Mouse (Mus musculus): ENCODE measurements around the gene Eif4ebp2. TPM values are rescaled to one million over a fixed set of nuclear protein-coding genes. Genes with fewer than 3 reads are reported as not detected.

Eif4ebp2 gene
- 43.0 and 48.8 TPM in 2 replicates for polyA plus RNA-seq (2014; fragmentation: Nextera tagmentation; extraction: Ambion mirVana)

DNA sequence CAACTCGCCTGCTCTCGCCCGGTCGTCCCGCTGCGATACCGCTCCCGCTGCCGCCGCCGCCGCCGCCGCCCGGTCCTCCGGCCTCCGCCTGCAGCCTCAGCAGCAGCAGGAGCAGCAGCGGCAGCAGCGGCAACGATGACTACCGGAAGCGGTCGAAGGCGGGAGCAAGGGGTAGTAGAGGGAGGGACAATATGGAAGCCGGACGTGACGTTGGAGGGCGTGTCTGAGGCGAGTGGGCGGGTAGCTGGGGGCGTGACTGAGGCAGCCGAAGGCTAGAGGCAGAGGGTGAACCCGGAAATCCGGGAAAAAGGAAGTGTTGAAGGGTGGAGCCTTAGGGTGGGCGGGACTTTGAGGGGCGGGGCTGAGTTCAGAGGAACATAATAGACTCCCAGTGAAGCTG is at the start of gene Eif4ebp2:
TSS of gene Eif4ebp2 (minus strand) at position 17 of the 400 bp plus-strand sequence.
- H3K4me3 ChIP-seq (ENCODE audit: low read depth, low read length): peak within 1 kb of the TSS; percentile 93
- peak; percentile 100 for DNase-seq (ENCODE audit: low spot score)
- H3K9ac ChIP-seq (ENCODE audit: low read length): peak within 1 kb of the TSS; percentile 74
- H3K36me3 ChIP-seq (ENCODE audit: control insufficient read depth, insufficient read depth, low read length): peaks cover 20% of the 10 kb centered on the region
- H3K9me3 ChIP-seq (ENCODE audit: control insufficient read depth, low read length): no peaks in the 10 kb centered on the region
- peak; percentile 98 for ATAC-seq (replicated peaks; ENCODE audit: low FRiP score, low TSS enrichment, low read depth)
- H3K4me2 ChIP-seq (ENCODE audit: low read length): peak within 1 kb of the TSS; percentile 75
- WGBS: 1% methylated on average over 36 of the region's 36 CpGs
- peak within 1 kb of the TSS; percentile 76 for H3K27ac ChIP-seq (ENCODE audit: low read depth)
- H3K27me3 ChIP-seq (replicated peaks; ENCODE audit: control insufficient read depth, insufficient read depth, low read length): no peaks in the 10 kb centered on the region
- peaks cover 16% of the 10 kb centered on the region; the same call in 1 of the 2 replicates for H3K4me1 ChIP-seq (replicated peaks; ENCODE audit: control insufficient read depth, insufficient read depth, low read length)

DNA sequence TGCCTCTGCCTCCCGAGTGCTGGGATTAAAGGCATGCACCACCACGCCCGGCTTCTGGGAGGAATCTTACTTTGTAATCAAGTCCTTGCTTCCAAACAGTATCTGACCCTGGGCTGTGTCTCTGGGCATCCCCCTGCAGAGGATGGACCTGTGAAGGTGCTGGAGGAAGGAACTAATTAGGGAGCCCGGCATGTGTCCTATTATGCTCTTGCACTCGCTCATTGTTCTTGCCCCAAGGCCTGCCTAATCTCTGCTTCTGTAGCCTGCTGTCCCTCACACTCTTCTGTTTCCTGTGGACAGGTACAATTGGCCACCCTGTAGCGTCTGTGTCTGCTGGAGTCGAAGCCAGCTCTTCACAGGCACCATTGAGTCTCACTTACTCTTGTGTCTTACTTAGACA is 48.3 kb upstream of the Eif4ebp2 start:
- no peak overlapping the region for H3K4me2 ChIP-seq (ENCODE audit: low read length)
- H3K36me3 ChIP-seq (ENCODE audit: control insufficient read depth, insufficient read depth, low read length): no peaks in the 10 kb centered on the region
- 79% methylated on average over 7 of the region's 7 CpGs for WGBS
- ATAC-seq (replicated peaks; ENCODE audit: low FRiP score, low TSS enrichment, low read depth) (no peak), DNase-seq (ENCODE audit: low spot score) (no peak)
- H3K4me3 ChIP-seq (ENCODE audit: low read depth, low read length): no peak overlapping the region
- H3K4me1 ChIP-seq (replicated peaks; ENCODE audit: control insufficient read depth, insufficient read depth, low read length): peaks cover 11% of the 10 kb centered on the region
- no peaks in the 10 kb centered on the region for H3K27me3 ChIP-seq (replicated peaks; ENCODE audit: control insufficient read depth, insufficient read depth, low read length)
- no peak overlapping the region for H3K9ac ChIP-seq (ENCODE audit: low read length)
- H3K27ac ChIP-seq (ENCODE audit: low read depth): no peak overlapping the region
- no peaks in the 10 kb centered on the region for H3K9me3 ChIP-seq (ENCODE audit: control insufficient read depth, low read length)

DNA sequence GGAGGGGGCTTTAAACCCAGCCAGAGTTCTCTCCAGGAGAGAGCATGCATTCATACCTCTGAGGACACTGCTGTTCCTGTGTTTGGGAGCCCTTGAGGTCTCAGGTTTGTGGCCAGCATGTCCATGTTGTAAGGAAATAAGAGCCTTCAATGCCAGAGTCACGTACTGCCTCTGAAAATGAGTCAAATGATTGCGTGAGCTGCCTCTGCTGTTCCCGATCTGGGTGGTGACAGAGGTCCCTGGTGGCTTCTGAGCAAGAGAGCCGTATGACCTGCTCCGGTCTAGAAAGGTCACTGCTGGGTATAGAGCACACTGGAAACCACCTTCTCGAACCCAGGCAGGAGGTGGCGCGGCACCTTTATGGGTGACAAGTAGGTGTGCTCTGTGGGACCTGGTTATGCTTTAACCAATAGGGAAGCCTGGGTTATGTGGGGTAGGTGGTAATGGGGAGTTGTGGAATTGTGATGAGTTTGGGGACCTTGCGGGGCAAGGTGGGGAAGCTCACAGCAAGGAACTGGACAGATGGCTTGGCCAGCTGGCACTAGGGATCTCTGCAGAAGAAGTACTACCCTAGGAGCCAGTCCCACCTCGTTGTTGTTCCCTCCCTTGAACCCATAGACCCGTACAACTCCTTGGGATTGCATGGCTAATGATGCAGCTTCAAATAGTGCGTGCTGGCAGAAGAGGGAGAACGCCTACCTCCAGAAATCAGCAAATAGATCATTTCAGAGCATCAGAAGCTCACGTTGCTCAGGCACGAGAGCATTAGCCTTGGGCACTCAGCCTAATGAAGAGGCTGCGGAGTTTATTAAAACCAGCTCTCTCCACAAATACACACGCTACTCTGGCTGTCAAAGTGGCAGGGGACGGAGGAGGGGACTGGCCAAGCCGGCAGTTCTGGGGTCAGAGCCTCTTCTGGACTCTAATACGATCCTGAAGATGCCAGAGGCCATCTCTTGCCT is 47.3 kb upstream of the Eif4ebp2 start:
- 84% methylated on average over 20 of the region's 20 CpGs for WGBS
- ATAC-seq (replicated peaks; ENCODE audit: low FRiP score, low TSS enrichment, low read depth): no peak

GRCm38 (mm10) chr10:61496231-61496630 is 43.8 kb upstream of the Eif4ebp2 start:
- H3K36me3 ChIP-seq (ENCODE audit: control insufficient read depth, insufficient read depth, low read length): no peaks in the 10 kb centered on the region
- no peak for DNase-seq (ENCODE audit: low spot score)

More for the DNA sequence above, 47.3 kb upstream of the Eif4ebp2 start:
- Histone ChIP-seq H3K9me3 (ENCODE audit: control insufficient read depth, low read length) (no peaks in the 10 kb centered on the region), H3K27me3 (replicated peaks; ENCODE audit: control insufficient read depth, insufficient read depth, low read length) (no peaks in the 10 kb centered on the region), H3K4me1 (replicated peaks; ENCODE audit: control insufficient read depth, insufficient read depth, low read length) (peaks cover 10% of the 10 kb centered on the region), H3K4me3 (ENCODE audit: low read depth, low read length) (no peak overlapping the region), H3K36me3 (ENCODE audit: control insufficient read depth, insufficient read depth, low read length) (no peaks in the 10 kb centered on the region), H3K4me2 (ENCODE audit: low read length) (no peak overlapping the region), H3K9ac (ENCODE audit: low read length) (no peak overlapping the region), H3K27ac (ENCODE audit: low read depth) (no peak overlapping the region)
- no peak for DNase-seq (ENCODE audit: low spot score)

DNA sequence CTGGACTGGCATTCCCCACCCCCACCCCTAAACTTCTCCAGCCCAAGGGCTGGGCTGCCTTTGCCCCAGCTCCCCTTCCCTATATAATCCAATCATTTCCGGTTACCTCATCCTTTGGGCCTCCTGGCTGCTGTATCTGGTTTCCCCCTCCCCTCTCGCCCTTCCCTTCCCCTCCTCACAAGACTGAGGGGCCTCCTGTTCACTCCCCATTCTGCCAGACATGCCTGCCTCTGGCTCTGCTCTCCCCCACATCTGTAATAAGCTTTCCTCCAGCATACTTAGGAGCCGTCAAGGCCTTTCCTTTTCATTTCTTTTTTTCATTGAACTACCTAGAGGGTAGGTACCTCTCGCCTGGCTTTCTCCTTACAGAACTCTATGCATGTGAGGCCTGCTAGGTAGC is 43.0 kb upstream of the Eif4ebp2 start:
- ATAC-seq (replicated peaks; ENCODE audit: low FRiP score, low TSS enrichment, low read depth) (no peak), DNase-seq (ENCODE audit: low spot score) (peak; percentile 58)
- H3K4me3 ChIP-seq (ENCODE audit: low read depth, low read length): no peak overlapping the region
- H3K9me3 ChIP-seq (ENCODE audit: control insufficient read depth, low read length): no peaks in the 10 kb centered on the region
- no peak overlapping the region for H3K4me2 ChIP-seq (ENCODE audit: low read length)
- peak overlapping the region; percentile 30; the same call in 1 of the 2 replicates for H3K27ac ChIP-seq (ENCODE audit: low read depth)
- H3K27me3 ChIP-seq (replicated peaks; ENCODE audit: control insufficient read depth, insufficient read depth, low read length): no peaks in the 10 kb centered on the region
- 34% methylated on average over 4 of the region's 4 CpGs for WGBS
- peaks cover 10% of the 10 kb centered on the region for H3K4me1 ChIP-seq (replicated peaks; ENCODE audit: control insufficient read depth, insufficient read depth, low read length)
- no peaks in the 10 kb centered on the region for H3K36me3 ChIP-seq (ENCODE audit: control insufficient read depth, insufficient read depth, low read length)
- H3K9ac ChIP-seq (ENCODE audit: low read length): no peak overlapping the region

More at GRCm38 (mm10) chr10:61496231-61496630, 43.8 kb upstream of the Eif4ebp2 start:
- Histone ChIP-seq H3K9me3 (ENCODE audit: control insufficient read depth, low read length) (no peaks in the 10 kb centered on the region), H3K27ac (ENCODE audit: low read depth) (peak overlapping the region; percentile 30; the same call in 1 of the 2 replicates), H3K4me2 (ENCODE audit: low read length) (no peak overlapping the region), H3K4me3 (ENCODE audit: low read depth, low read length) (no peak overlapping the region), H3K4me1 (replicated peaks; ENCODE audit: control insufficient read depth, insufficient read depth, low read length) (peaks cover 10% of the 10 kb centered on the region), H3K9ac (ENCODE audit: low read length) (no peak overlapping the region), H3K27me3 (replicated peaks; ENCODE audit: control insufficient read depth, insufficient read depth, low read length) (no peaks in the 10 kb centered on the region)
- 37% methylated on average over 9 of the region's 9 CpGs for WGBS
- no peak for ATAC-seq (replicated peaks; ENCODE audit: low FRiP score, low TSS enrichment, low read depth)

GRCm38 (mm10) chr10:61492040-61492439 is 39.6 kb upstream of the Eif4ebp2 start:
- Histone ChIP-seq H3K27me3 (replicated peaks; ENCODE audit: control insufficient read depth, insufficient read depth, low read length) (no peaks in the 10 kb centered on the region), H3K4me3 (ENCODE audit: low read depth, low read length) (no peak overlapping the region), H3K4me1 (replicated peaks; ENCODE audit: control insufficient read depth, insufficient read depth, low read length) (peaks cover 10% of the 10 kb centered on the region), H3K27ac (ENCODE audit: low read depth) (no peak overlapping the region), H3K9me3 (ENCODE audit: control insufficient read depth, low read length) (no peaks in the 10 kb centered on the region), H3K36me3 (ENCODE audit: control insufficient read depth, insufficient read depth, low read length) (no peaks in the 10 kb centered on the region), H3K4me2 (ENCODE audit: low read length) (no peak overlapping the region), H3K9ac (ENCODE audit: low read length) (no peak overlapping the region)
- ATAC-seq (replicated peaks; ENCODE audit: low FRiP score, low TSS enrichment, low read depth) (peak; percentile 83), DNase-seq (ENCODE audit: low spot score) (peak; percentile 84)
- 14% methylated on average over 11 of the region's 11 CpGs for WGBS

- H3K4me1 ChIP-seq (replicated peaks; ENCODE audit: control insufficient read depth, insufficient read depth, low read length): peaks cover 10% of the 10 kb centered on the region
- no peak overlapping the region for H3K9ac ChIP-seq (ENCODE audit: low read length)
- no peaks in the 10 kb centered on the region for H3K27me3 ChIP-seq (replicated peaks; ENCODE audit: control insufficient read depth, insufficient read depth, low read length)
- no peak for ATAC-seq (replicated peaks; ENCODE audit: low FRiP score, low TSS enrichment, low read depth)
- DNase-seq (ENCODE audit: low spot score): no peak
- H3K4me3 ChIP-seq (ENCODE audit: low read depth, low read length): no peak overlapping the region
- WGBS: 40% methylated on average over 8 of the region's 8 CpGs
- no peak overlapping the region for H3K4me2 ChIP-seq (ENCODE audit: low read length)
- no peaks in the 10 kb centered on the region for H3K36me3 ChIP-seq (ENCODE audit: control insufficient read depth, insufficient read depth, low read length)
- no peak overlapping the region for H3K27ac ChIP-seq (ENCODE audit: low read depth)
- H3K9me3 ChIP-seq (ENCODE audit: control insufficient read depth, low read length): no peaks in the 10 kb centered on the region
Observed at GRCm38 (mm10) chr10:61491573-61491972, 39.1 kb upstream of the Eif4ebp2 start.

DNA sequence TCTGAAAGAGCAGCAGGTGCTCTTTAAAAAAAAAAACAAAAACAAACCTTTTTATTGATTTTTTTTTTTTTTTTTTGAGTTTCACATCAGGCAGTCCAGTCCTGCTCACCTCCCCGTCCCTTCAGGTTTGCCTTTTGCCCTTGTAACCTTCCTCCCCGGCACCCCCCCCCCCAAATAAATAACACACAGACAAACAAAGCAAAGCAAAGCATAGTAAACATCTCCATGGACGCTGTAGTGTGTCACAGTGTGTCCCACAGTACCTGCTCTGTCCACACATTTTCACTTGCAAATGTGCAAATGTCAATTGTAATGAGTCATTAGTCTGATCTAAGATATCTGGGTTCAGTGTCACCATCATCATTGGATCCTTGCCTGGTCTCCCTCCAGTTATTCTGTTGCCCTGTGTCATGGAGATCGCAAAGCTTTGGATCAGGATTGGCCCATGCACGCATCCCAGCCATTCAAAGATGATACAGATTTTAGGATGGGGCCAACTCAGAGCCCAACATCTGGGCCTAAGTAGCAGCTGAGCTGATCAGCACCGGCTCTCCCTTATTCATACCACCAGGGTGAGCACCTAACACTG is 36.2 kb upstream of the Eif4ebp2 start:
- H3K27ac ChIP-seq (ENCODE audit: low read depth): no peak overlapping the region
- WGBS: 80% methylated on average over 6 of the region's 6 CpGs
- H3K9me3 ChIP-seq (ENCODE audit: control insufficient read depth, low read length): no peaks in the 10 kb centered on the region
- H3K27me3 ChIP-seq (replicated peaks; ENCODE audit: control insufficient read depth, insufficient read depth, low read length): no peaks in the 10 kb centered on the region
- no peak for DNase-seq (ENCODE audit: low spot score)
- H3K4me3 ChIP-seq (ENCODE audit: low read depth, low read length): no peak overlapping the region
- H3K36me3 ChIP-seq (ENCODE audit: control insufficient read depth, insufficient read depth, low read length): no peaks in the 10 kb centered on the region
- no peaks in the 10 kb centered on the region for H3K4me1 ChIP-seq (replicated peaks; ENCODE audit: control insufficient read depth, insufficient read depth, low read length)
- H3K9ac ChIP-seq (ENCODE audit: low read length): no peak overlapping the region
- ATAC-seq (replicated peaks; ENCODE audit: low FRiP score, low TSS enrichment, low read depth): no peak
- H3K4me2 ChIP-seq (ENCODE audit: low read length): no peak overlapping the region

All from intestine, embryonic 14.5 days (tissue).